Mouse (Mus musculus): ENCODE measurements around the gene Meis2. TPM values are rescaled to one million over a fixed set of nuclear protein-coding genes. Genes with fewer than 3 reads are reported as not detected.

Gene Meis2
- total RNA-seq, 1 experiment = 12.4 TPM

- TF ChIP-seq HCFC1 (IDR thresholded peaks at IDR 0.05; ENCODE audit: borderline replicate concordance, insufficient read depth, low read length) (no peak), CHD2 (IDR thresholded peaks at IDR 0.05; ENCODE audit: low read depth, low read length) (no peak), ZNF384 (IDR thresholded peaks at IDR 0.05; ENCODE audit: low read depth, low read length) (no peak), MAFK (IDR thresholded peaks at IDR 0.05; ENCODE audit: insufficient read depth, low read depth, low read length) (no peak), ZC3H11A (IDR thresholded peaks at IDR 0.05; ENCODE audit: borderline replicate concordance, low read depth, low read length) (no peak)
- Histone ChIP-seq H3K9me3 (ENCODE audit: control insufficient read depth, insufficient read depth, low read depth, low read length) (no peaks in the 10 kb centered on the region), H3K9ac (ENCODE audit: insufficient read depth, low read depth, low read length, poor library complexity, severe bottlenecking) (no peak overlapping the region), H3K36me3 (ENCODE audit: control insufficient read depth, insufficient read depth, low read length, poor library complexity, severe bottlenecking) (no peaks in the 10 kb centered on the region), H3K4me1 (ENCODE audit: control insufficient read depth in 2 of 2, insufficient read depth in 2 of 2, low read length in 2 of 2, poor library complexity in 1 of 2) (peaks cover 0 to 9% of the 10 kb centered on the region in 2 experiments; a peak in 1 of 4 replicates), H3K4me3 (ENCODE audit: insufficient read depth in 1 of 2, low read depth in 1 of 2, low read length in 2 of 2, poor library complexity in 1 of 2, severe bottlenecking in 1 of 2) (peak overlapping the region; percentile 14 to 40; a peak in 2 of 4 replicates), H3K27ac (ENCODE audit: insufficient read depth, low read depth, low read length, poor library complexity, severe bottlenecking) (no peak overlapping the region)
- no peak for DNase-seq (ENCODE audit: low read depth, low spot score)
- in situ Hi-C loops (cut with MboI; ENCODE audit: low sequenced_read_pairs in 2 of 2, unreplicated experiment in 2 of 2) = loop anchor here in 1 of 2 experiments (10.0 kb wide), 1 partner anchor 695 kb away; no protein-coding TSS in a partner anchor
Measured at GRCm38 (mm10) chr2:115860141-115860480, 205.5 kb downstream of the Meis2 start.

GRCm38 (mm10) chr2:115859371-115860140 is 206.1 kb downstream of the Meis2 start:
- H3K9ac ChIP-seq (ENCODE audit: insufficient read depth, low read depth, low read length, poor library complexity, severe bottlenecking) = no peak overlapping the region
- TF ChIP-seq MAFK (IDR thresholded peaks at IDR 0.05; ENCODE audit: insufficient read depth, low read depth, low read length) (no peak), ZNF384 (IDR thresholded peaks at IDR 0.05; ENCODE audit: low read depth, low read length) (no peak), HCFC1 (IDR thresholded peaks at IDR 0.05; ENCODE audit: borderline replicate concordance, insufficient read depth, low read length) (no peak), ZC3H11A (IDR thresholded peaks at IDR 0.05; ENCODE audit: borderline replicate concordance, low read depth, low read length) (no peak), CHD2 (IDR thresholded peaks at IDR 0.05; ENCODE audit: low read depth, low read length) (no peak)
- peaks cover 0 to 9% of the 10 kb centered on the region in 2 experiments; a peak in 1 of 4 replicates for H3K4me1 ChIP-seq (ENCODE audit: control insufficient read depth in 2 of 2, insufficient read depth in 2 of 2, low read length in 2 of 2, poor library complexity in 1 of 2)
- no peak overlapping the region for H3K27ac ChIP-seq (ENCODE audit: insufficient read depth, low read depth, low read length, poor library complexity, severe bottlenecking)
- H3K9me3 ChIP-seq (ENCODE audit: control insufficient read depth, insufficient read depth, low read depth, low read length) = no peaks in the 10 kb centered on the region
- peak overlapping the region; percentile 2 to 42; a peak in 2 of 4 replicates for H3K4me3 ChIP-seq (ENCODE audit: insufficient read depth in 1 of 2, low read depth in 1 of 2, low read length in 2 of 2, poor library complexity in 1 of 2, severe bottlenecking in 1 of 2)
- no peaks in the 10 kb centered on the region for H3K36me3 ChIP-seq (ENCODE audit: control insufficient read depth, insufficient read depth, low read length, poor library complexity, severe bottlenecking)
- no peak for DNase-seq (ENCODE audit: low read depth, low spot score)
- in situ Hi-C loops (cut with MboI; ENCODE audit: low sequenced_read_pairs in 2 of 2, unreplicated experiment in 2 of 2) = loop anchor here (5.0 to 10.0 kb wide), 2 partner anchors 203 to 695 kb away; no protein-coding TSS in a partner anchor

GRCm38 (mm10) chr2:115858927-115859326 is 206.7 kb downstream of the Meis2 start:
- H3K4me1 ChIP-seq (ENCODE audit: control insufficient read depth in 2 of 2, insufficient read depth in 2 of 2, low read length in 2 of 2, poor library complexity in 1 of 2) = peaks cover 0 to 9% of the 10 kb centered on the region in 2 experiments; a peak in 1 of 4 replicates
- no peak overlapping the region for H3K4me3 ChIP-seq (ENCODE audit: insufficient read depth in 1 of 2, low read depth in 1 of 2, low read length in 2 of 2, poor library complexity in 1 of 2, severe bottlenecking in 1 of 2)
- H3K9ac ChIP-seq (ENCODE audit: insufficient read depth, low read depth, low read length, poor library complexity, severe bottlenecking) = no peak overlapping the region
- no peaks in the 10 kb centered on the region for H3K9me3 ChIP-seq (ENCODE audit: control insufficient read depth, insufficient read depth, low read depth, low read length)
- no peak for DNase-seq (ENCODE audit: low read depth, low spot score)
- in situ Hi-C loops (cut with MboI; ENCODE audit: low sequenced_read_pairs in 2 of 2, unreplicated experiment in 2 of 2) = loop anchor here (5.0 to 10.0 kb wide), 2 partner anchors 203 to 696 kb away; no protein-coding TSS in a partner anchor
- H3K27ac ChIP-seq (ENCODE audit: insufficient read depth, low read depth, low read length, poor library complexity, severe bottlenecking) = no peak overlapping the region
- H3K36me3 ChIP-seq (ENCODE audit: control insufficient read depth, insufficient read depth, low read length, poor library complexity, severe bottlenecking) = no peaks in the 10 kb centered on the region
- TF ChIP-seq CHD2 (IDR thresholded peaks at IDR 0.05; ENCODE audit: low read depth, low read length) (no peak), ZC3H11A (IDR thresholded peaks at IDR 0.05; ENCODE audit: borderline replicate concordance, low read depth, low read length) (no peak), MAFK (IDR thresholded peaks at IDR 0.05; ENCODE audit: insufficient read depth, low read depth, low read length) (no peak), HCFC1 (IDR thresholded peaks at IDR 0.05; ENCODE audit: borderline replicate concordance, insufficient read depth, low read length) (no peak), ZNF384 (IDR thresholded peaks at IDR 0.05; ENCODE audit: low read depth, low read length) (no peak)

- no peaks in the 10 kb centered on the region for H3K36me3 ChIP-seq (ENCODE audit: control insufficient read depth, insufficient read depth, low read length, poor library complexity, severe bottlenecking)
- no peak overlapping the region for H3K27ac ChIP-seq (ENCODE audit: insufficient read depth, low read depth, low read length, poor library complexity, severe bottlenecking)
- H3K4me3 ChIP-seq (ENCODE audit: insufficient read depth in 1 of 2, low read depth in 1 of 2, low read length in 2 of 2, poor library complexity in 1 of 2, severe bottlenecking in 1 of 2) = no peak overlapping the region
- no peak for DNase-seq (ENCODE audit: low read depth, low spot score)
- in situ Hi-C loops (cut with MboI; ENCODE audit: low sequenced_read_pairs in 2 of 2, unreplicated experiment in 2 of 2) = loop anchor here (5.0 to 10.0 kb wide), 2 partner anchors 204 to 697 kb away; no protein-coding TSS in a partner anchor
- TF ChIP-seq ZNF384 (IDR thresholded peaks at IDR 0.05; ENCODE audit: low read depth, low read length) (no peak), HCFC1 (IDR thresholded peaks at IDR 0.05; ENCODE audit: borderline replicate concordance, insufficient read depth, low read length) (no peak), CHD2 (IDR thresholded peaks at IDR 0.05; ENCODE audit: low read depth, low read length) (no peak), ZC3H11A (IDR thresholded peaks at IDR 0.05; ENCODE audit: borderline replicate concordance, low read depth, low read length) (no peak), MAFK (IDR thresholded peaks at IDR 0.05; ENCODE audit: insufficient read depth, low read depth, low read length) (no peak)
- no peaks in the 10 kb centered on the region for H3K9me3 ChIP-seq (ENCODE audit: control insufficient read depth, insufficient read depth, low read depth, low read length)
- no peak overlapping the region for H3K9ac ChIP-seq (ENCODE audit: insufficient read depth, low read depth, low read length, poor library complexity, severe bottlenecking)
- H3K4me1 ChIP-seq (ENCODE audit: control insufficient read depth in 2 of 2, insufficient read depth in 2 of 2, low read length in 2 of 2, poor library complexity in 1 of 2) = peaks cover 0 to 9% of the 10 kb centered on the region in 2 experiments; a peak in 1 of 4 replicates
Measured at GRCm38 (mm10) chr2:115858246-115858645, 207.4 kb downstream of the Meis2 start.

Measured in ES-E14 (cell line).